Mouse (Mus musculus) midbrain, embryonic 16.5 days (tissue): ENCODE measurements around the gene Mcl1. TPM values are rescaled to one million over a fixed set of nuclear protein-coding genes. Genes with fewer than 3 reads are reported as not detected.

Source experiments
- ATAC-seq: fragments of 200-750 bp; cut with Nextera tagmentation; 2 replicates; pipeline ENCODE4 v1.8.0; 2017; ENCODE audit warnings: moderate TSS enrichment
- H3K27ac ChIP-seq: fragments of 300-500 bp; sonication (generic); 2 replicates; pipeline ENCODE4 v1.5.1; 2014; ENCODE audit warnings: mild to moderate bottlenecking, low read length, mixed read lengths
- H3K27me3 ChIP-seq: fragments of 300-500 bp; sonication (generic); 2 replicates; pipeline ENCODE4 v1.6.1; 2014; ENCODE audit warnings: low read depth, low read length, mixed read lengths; ENCODE audit not compliant: control insufficient read depth, insufficient read depth
- H3K36me3 ChIP-seq: fragments of 300-500 bp; sonication (generic); 2 replicates; pipeline ENCODE4 v1.6.1; 2014; ENCODE audit warnings: mild to moderate bottlenecking, low read length, moderate library complexity, mixed read lengths; ENCODE audit not compliant: control insufficient read depth, insufficient read depth
- H3K4me1 ChIP-seq: fragments of 300-500 bp; sonication (generic); 2 replicates; pipeline ENCODE4 v1.6.1; 2014; ENCODE audit warnings: mild to moderate bottlenecking, low read length, mixed read lengths; ENCODE audit not compliant: control insufficient read depth, insufficient read depth
- H3K4me2 ChIP-seq: fragments of 300-500 bp; sonication (generic); 2 replicates; pipeline ENCODE4 v1.6.1; 2014; ENCODE audit warnings: mild to moderate bottlenecking, low read length, mixed read lengths
- H3K4me3 ChIP-seq: fragments of 300-500 bp; sonication (generic); 2 replicates; pipeline ENCODE4 v1.5.1; 2014; ENCODE audit warnings: low read depth, mild to moderate bottlenecking, low read length, moderate library complexity, mixed read lengths
- H3K9ac ChIP-seq: fragments of 300-500 bp; sonication (generic); 2 replicates; pipeline ENCODE4 v1.6.1; 2014; ENCODE audit warnings: low read depth, low read length, mixed read lengths
- H3K9me3 ChIP-seq: fragments of 300-500 bp; sonication (generic); replicated peaks from 2 replicates; pipeline ENCODE4 v1.6.1; 2014; ENCODE audit warnings: mild to moderate bottlenecking, low read length, mixed read lengths; ENCODE audit not compliant: control insufficient read depth, poor library complexity, severe bottlenecking
- WGBS: fragments of 180-500 bp; shearing (Covaris S2); extraction: QIAGEN DNeasy Blood & Tissue Kit; methylation state at CpG from one replicate; pipeline ENCODE4 v1.1.7; 2014; 5-methylcytosine and 5-hydroxymethylcytosine counted together
- polyA plus RNA-seq: library from polyadenylated mRNA; unstranded; fragments of >200 nt; fragmentation: Nextera tagmentation; extraction: Ambion mirVana; gene quantifications from 2 replicates; pipeline ENCODE4 v1.2.1, GENCODE M21; 2015

The Mcl1 gene
- polyA plus RNA-seq, 1 experiment from 2014 or later, result 37.9 TPM

- no peaks in the 10 kb centered on the region for H3K9me3 ChIP-seq
- H3K4me3 ChIP-seq, result no peak overlapping the region
- ATAC-seq, result no peak
- H3K36me3 ChIP-seq, result no peaks in the 10 kb centered on the region
- H3K9ac ChIP-seq, result no peak overlapping the region
- H3K27me3 ChIP-seq, result no peaks in the 10 kb centered on the region
- 96% methylated on average over 3 of the region's 3 CpGs for WGBS
- no peak overlapping the region for H3K4me2 ChIP-seq
- H3K27ac ChIP-seq, result no peak overlapping the region
- H3K4me1 ChIP-seq, result peaks cover 5% of the 10 kb centered on the region
These were observed 44.7 kb downstream of the Mcl1 start for GRCm38 (mm10) chr3:95703276-95703675.

GRCm38 (mm10) chr3:95704612-95705011 lies 46.0 kb downstream of the Mcl1 start:
- no peaks in the 10 kb centered on the region for H3K27me3 ChIP-seq
- 89% methylated on average over 4 of the region's 4 CpGs for WGBS
- H3K9me3 ChIP-seq, result no peaks in the 10 kb centered on the region
- no peak overlapping the region for H3K4me3 ChIP-seq
- H3K9ac ChIP-seq, result no peak overlapping the region
- no peak for ATAC-seq
- H3K4me1 ChIP-seq, result peaks cover 5% of the 10 kb centered on the region
- H3K4me2 ChIP-seq, result no peak overlapping the region
- H3K36me3 ChIP-seq, result no peaks in the 10 kb centered on the region
- no peak overlapping the region for H3K27ac ChIP-seq

- Histone ChIP-seq H3K9me3 (no peaks in the 10 kb centered on the region), H3K27me3 (no peaks in the 10 kb centered on the region), H3K4me3 (no peak overlapping the region), H3K4me1 (peaks cover 5% of the 10 kb centered on the region), H3K36me3 (no peaks in the 10 kb centered on the region), H3K27ac (no peak overlapping the region), H3K4me2 (no peak overlapping the region), H3K9ac (no peak overlapping the region)
- 85% methylated on average over 4 of the region's 4 CpGs for WGBS
- no peak for ATAC-seq
These were observed 47.7 kb downstream of the Mcl1 start for GRCm38 (mm10) chr3:95706273-95706672.

GRCm38 (mm10) chr3:95707497-95707896 lies 48.9 kb downstream of the Mcl1 start:
- no peaks in the 10 kb centered on the region for H3K4me1 ChIP-seq
- H3K4me2 ChIP-seq, result no peak overlapping the region
- H3K27me3 ChIP-seq, result no peaks in the 10 kb centered on the region
- H3K4me3 ChIP-seq, result no peak overlapping the region
- no peak overlapping the region for H3K27ac ChIP-seq
- H3K36me3 ChIP-seq, result no peaks in the 10 kb centered on the region
- H3K9me3 ChIP-seq, result no peaks in the 10 kb centered on the region
- no peak for ATAC-seq
- H3K9ac ChIP-seq, result no peak overlapping the region
- 92% methylated on average over 7 of the region's 7 CpGs for WGBS

GRCm38 (mm10) chr3:95709044-95709443 lies 50.5 kb downstream of the Mcl1 start:
- no peak overlapping the region for H3K27ac ChIP-seq
- no peaks in the 10 kb centered on the region for H3K27me3 ChIP-seq
- no peak overlapping the region for H3K4me2 ChIP-seq
- H3K9ac ChIP-seq, result no peak overlapping the region
- no peaks in the 10 kb centered on the region for H3K9me3 ChIP-seq
- 94% methylated on average over 4 of the region's 4 CpGs for WGBS
- ATAC-seq, result no peak
- no peaks in the 10 kb centered on the region for H3K36me3 ChIP-seq
- no peaks in the 10 kb centered on the region for H3K4me1 ChIP-seq
- H3K4me3 ChIP-seq, result no peak overlapping the region

- Histone ChIP-seq H3K9ac (no peak overlapping the region), H3K4me2 (no peak overlapping the region), H3K4me3 (no peak overlapping the region), H3K36me3 (no peaks in the 10 kb centered on the region), H3K9me3 (no peaks in the 10 kb centered on the region), H3K4me1 (no peaks in the 10 kb centered on the region), H3K27ac (no peak overlapping the region), H3K27me3 (no peaks in the 10 kb centered on the region)
- no peak for ATAC-seq
These were observed 51.4 kb downstream of the Mcl1 start for GRCm38 (mm10) chr3:95709967-95710366.

Other genes starting within 250 kb of the Mcl1 start
- 18.4 and 18.8 TPM in 2 replicates for gene Arnt, start 224.4 kb upstream of the Mcl1 start, polyA plus RNA-seq
- 5.7 and 10.8 TPM in 2 replicates for gene Ctsk, start 159.5 kb upstream of the Mcl1 start, polyA plus RNA-seq
- 10.4 and 11.6 TPM in 2 replicates for gene Ctss, start 132.0 kb upstream of the Mcl1 start, polyA plus RNA-seq
- not detected in 2 replicates for gene Hormad1, start 99.1 kb upstream of the Mcl1 start, polyA plus RNA-seq
- gene Golph3l, start 69.9 kb upstream of the Mcl1 start, polyA plus RNA-seq, result 27.0 and 28.5 TPM in 2 replicates
- 128 and 131 TPM in 2 replicates for gene Ensa, start 33.8 kb upstream of the Mcl1 start, polyA plus RNA-seq
- 0.80 and 1.0 TPM in 2 replicates for gene Adamtsl4, start 29.1 kb downstream of the Mcl1 start, polyA plus RNA-seq
- 10.0 and 11.5 TPM in 2 replicates for gene Ecm1, start 80.8 kb downstream of the Mcl1 start, polyA plus RNA-seq
- 46.2 and 54.1 TPM in 2 replicates for gene Tars2, start 101.4 kb downstream of the Mcl1 start, polyA plus RNA-seq
- 21.0 and 24.6 TPM in 2 replicates for gene Rprd2, start 160.1 kb downstream of the Mcl1 start, polyA plus RNA-seq
- gene Prpf3, start 197.1 kb downstream of the Mcl1 start, polyA plus RNA-seq, result 33.0 and 35.4 TPM in 2 replicates
- 247 and 260 TPM in 2 replicates for gene Mrps21, start 212.7 kb downstream of the Mcl1 start, polyA plus RNA-seq
- 4.8 and 5.2 TPM in 2 replicates for gene Ciart, start 223.5 kb downstream of the Mcl1 start, polyA plus RNA-seq
- gene BC028528, start 233.2 kb downstream of the Mcl1 start, polyA plus RNA-seq, result 18.2 and 18.5 TPM in 2 replicates
- gene Aph1a, start 235.2 kb downstream of the Mcl1 start, polyA plus RNA-seq, result 27.1 and 35.1 TPM in 2 replicates
- 7.6 and 9.2 TPM in 2 replicates for gene Car14, start 245.9 kb downstream of the Mcl1 start, polyA plus RNA-seq